Mouse (Mus musculus): ENCODE measurements around the gene Egf.
A peak's percentile ranks its signal among the peaks of the same experiment; 100 is the strongest.

Gene Egf

DNA sequence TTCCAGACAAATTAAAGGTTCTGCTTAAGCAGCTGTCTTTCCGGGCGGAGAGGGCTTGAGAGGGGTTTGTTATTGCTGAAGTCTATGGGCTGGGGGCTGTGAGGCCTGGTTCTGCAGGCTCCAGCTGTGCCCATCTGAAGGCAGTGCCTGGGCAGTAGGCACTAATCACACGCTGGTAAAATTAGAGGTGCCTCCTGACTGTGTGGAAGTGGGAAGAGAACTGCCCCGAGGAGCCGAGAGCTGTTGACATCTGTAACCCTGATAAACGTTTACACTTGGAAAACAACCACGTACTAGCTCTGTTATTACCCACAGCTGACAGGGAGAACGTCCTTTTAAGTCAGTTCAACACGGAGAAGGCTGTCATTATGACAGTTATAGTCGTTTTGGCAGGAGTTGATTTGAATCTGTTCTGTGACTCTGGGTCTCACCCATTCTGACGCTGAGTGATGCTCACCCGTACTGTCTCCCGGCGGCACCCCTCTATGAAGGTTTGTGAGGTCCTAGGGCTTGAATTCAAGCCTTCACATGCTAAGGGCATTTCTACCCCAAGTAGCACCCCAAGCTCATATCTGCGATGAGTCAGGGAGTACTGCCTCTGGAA, 40.5 kb downstream of the Egf start:
- no peak for DNase-seq

GRCm38 (mm10) chr3:129708157-129708556, 47.0 kb downstream of the Egf start:
- peak in 1 of 2 experiments; percentile 37 for DNase-seq

GRCm38 (mm10) chr3:129698882-129699281, 56.2 kb downstream of the Egf start:
- DNase-seq: no peak

- no peak for DNase-seq
Observed at GRCm38 (mm10) chr3:129698365-129698764, 56.8 kb downstream of the Egf start.

- no peak for DNase-seq
Observed at GRCm38 (mm10) chr3:129697691-129698090, 57.4 kb downstream of the Egf start.

DNA sequence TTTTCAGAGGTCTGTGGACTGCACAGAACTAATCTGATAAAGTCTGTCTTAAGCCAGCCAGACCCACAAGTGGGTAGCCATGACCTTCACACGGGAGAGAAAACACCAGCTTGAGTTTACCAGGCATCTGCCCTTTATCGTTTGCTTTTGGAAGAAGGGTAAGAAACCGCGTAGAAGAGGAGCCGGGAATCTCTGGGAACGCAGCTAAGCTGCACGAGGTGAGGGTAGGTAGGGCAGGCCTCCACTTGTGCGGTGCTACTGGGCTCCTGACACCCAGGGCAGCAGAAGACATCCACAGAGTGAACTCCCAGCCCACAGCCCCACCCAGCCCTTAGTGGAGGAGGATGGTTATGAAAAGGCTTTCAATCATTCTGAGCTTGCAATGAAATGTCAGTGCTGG, 59.2 kb downstream of the Egf start:
- DNase-seq: no peak

DNA sequence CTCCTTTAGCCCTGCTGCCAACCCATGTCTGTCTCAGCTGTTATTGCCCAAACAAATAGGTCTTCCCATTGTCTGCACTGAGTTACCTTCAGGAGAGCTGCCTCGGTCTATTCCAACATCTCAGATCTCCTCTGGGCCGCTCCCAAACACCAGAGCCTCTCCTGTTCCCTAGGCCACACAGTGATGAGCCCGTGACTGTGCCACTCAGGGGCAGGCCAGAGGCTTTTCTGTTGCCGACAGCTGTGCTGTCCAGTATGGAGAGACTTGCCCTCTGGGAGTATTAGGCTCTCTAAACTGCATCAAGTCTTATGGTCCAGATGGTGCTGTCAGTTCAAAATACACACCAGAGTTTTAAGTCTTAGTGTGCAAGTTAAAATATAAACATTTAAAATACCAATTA, 61.5 kb downstream of the Egf start:
- DNase-seq: no peak

DNA sequence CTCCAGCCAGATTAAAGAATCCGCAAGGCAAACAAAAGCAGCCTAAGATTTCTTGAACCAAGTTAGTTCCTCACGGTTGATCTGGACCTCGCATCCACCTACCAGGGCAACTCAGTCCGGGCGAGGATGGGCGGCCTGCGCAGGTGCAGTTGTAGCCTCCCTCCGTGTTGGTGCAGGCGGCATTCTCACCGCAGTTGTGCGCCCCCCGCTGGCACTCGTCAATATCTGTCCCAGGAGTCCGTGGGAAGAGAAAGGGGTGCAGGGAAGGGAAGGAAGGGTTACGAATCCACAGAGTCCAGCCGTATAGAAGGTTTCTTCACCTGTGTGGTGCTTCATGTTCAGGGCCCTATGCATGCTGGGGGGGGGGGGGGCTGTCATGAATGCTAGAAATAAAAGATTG, 62.3 kb downstream of the Egf start:
- peak in 1 of 2 experiments; percentile 1 for DNase-seq

- DNase-seq: no peak
Observed at GRCm38 (mm10) chr3:129687429-129687828, 67.7 kb downstream of the Egf start.

- peak; percentile 42 to 58 for DNase-seq
Observed at GRCm38 (mm10) chr3:129686698-129687333, 68.3 kb downstream of the Egf start.

- no peak for DNase-seq
Observed at GRCm38 (mm10) chr3:129686196-129686595, 68.9 kb downstream of the Egf start.

GRCm38 (mm10) chr3:129683060-129683679, 71.9 kb downstream of the Egf start:
- peak in 1 of 2 experiments; percentile 11 for DNase-seq

GRCm38 (mm10) chr3:129682389-129682788, 72.7 kb downstream of the Egf start:
- DNase-seq: peak in 1 of 2 experiments; percentile 3

- DNase-seq: peak in 1 of 2 experiments; percentile 1
Observed at GRCm38 (mm10) chr3:129681841-129682240, 73.3 kb downstream of the Egf start.

- peak in 1 of 2 experiments; percentile 26 for DNase-seq
Observed at GRCm38 (mm10) chr3:129680258-129680657, 74.9 kb downstream of the Egf start.

GRCm38 (mm10) chr3:129675923-129676322, 79.2 kb downstream of the Egf start:
- DNase-seq: no peak

GRCm38 (mm10) chr3:129663906-129664305, 91.2 kb downstream of the Egf start:
- DNase-seq: no peak

- no peak for DNase-seq
Observed at GRCm38 (mm10) chr3:129658776-129659175, 96.3 kb downstream of the Egf start.

DNA sequence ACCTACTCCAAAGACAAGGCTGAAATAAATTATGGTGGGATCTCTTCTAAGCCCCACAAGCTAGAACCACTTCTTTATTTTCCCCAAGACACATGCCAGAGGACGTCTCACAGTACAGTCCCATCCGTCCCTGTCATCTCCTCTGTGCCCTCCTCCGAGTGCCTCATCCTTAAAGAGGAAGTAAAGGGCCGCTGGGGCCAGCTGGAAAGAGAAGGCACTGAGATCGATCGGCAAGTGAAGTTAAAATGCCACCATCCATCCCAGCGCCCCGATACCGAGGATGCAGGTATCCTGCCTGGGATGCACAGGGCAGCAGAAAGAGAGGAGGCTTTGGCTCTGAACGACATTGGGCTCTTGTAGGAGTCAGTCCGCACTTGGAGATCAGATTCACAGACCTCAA, 97.3 kb downstream of the Egf start:
- no peak for DNase-seq

- no peak for DNase-seq
Observed at GRCm38 (mm10) chr3:129657222-129657621, 97.9 kb downstream of the Egf start.

- no peak for DNase-seq
Observed at GRCm38 (mm10) chr3:129656540-129656939, 98.6 kb downstream of the Egf start.

GRCm38 (mm10) chr3:129652476-129652875, 102.6 kb downstream of the Egf start:
- DNase-seq: no peak

DNA sequence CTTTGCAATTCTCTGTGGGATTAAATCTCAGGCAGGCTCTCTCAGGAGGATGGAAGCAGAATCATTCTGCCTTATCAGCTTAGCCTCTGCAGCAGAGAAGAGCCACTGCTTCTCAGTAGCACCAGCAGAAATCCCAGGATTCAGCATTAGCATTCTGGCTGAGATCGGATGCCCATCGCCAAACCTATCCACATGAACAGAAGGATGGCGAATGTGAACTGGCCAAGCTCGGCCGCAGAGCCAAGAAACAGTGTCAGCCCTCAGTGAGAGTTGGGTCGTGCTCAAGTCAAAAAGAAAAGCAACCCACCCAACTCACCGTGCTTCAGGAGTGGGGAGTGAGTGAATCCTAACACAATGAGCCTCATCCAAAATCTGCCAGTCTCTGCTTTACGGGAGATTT, 103.4 kb downstream of the Egf start:
- DNase-seq: no peak

GRCm38 (mm10) chr3:129650931-129651330, 104.2 kb downstream of the Egf start:
- DNase-seq: no peak

GRCm38 (mm10) chr3:129650293-129650612, 104.9 kb downstream of the Egf start:
- no peak for DNase-seq

Measured in kidney, adult 8-10 months (tissue).